ENCODE assay signal across 31 mouse cellular contexts in genomic region chr17:80977245-80977644, GRCm38 (mm10). TPM values are rescaled to one million over a fixed set of nuclear protein-coding genes. Genes with fewer than 3 reads are reported as not detected.
DNase-seq lines count a peak whose midpoint lies in the region; ATAC-seq and TF ChIP-seq lines count a peak whose summit lies in the region.
"Had no signal": no experiment of that assay in that cellular context is flagged by ENCODE, and none has a peak within 500 bp of the region (broad histone marks: within the 10 kb centered on the region; RNA-seq: fewer than 3 reads in every experiment).

No protein-coding gene starts in this region.

- ATAC-seq in kidney, embryonic 16.5 days (ENCODE audit: low FRiP score, low TSS enrichment), result peak; percentile 76; the same call in 1 of the 2 replicates
- ATAC-seq in liver, postnatal 0 days, result 0 out of 2 replicates have a peak, but pooled peaks have one; percentile 25
- no peak for ATAC-seq in hindbrain, postnatal 0 days
- ATAC-seq: forebrain, embryonic 16.5 days; midbrain, embryonic 13.5 days had no signal

- WGBS in kidney, embryonic 16.5 days, result 63% methylated on average over 5 of the region's 5 CpGs
- WGBS in liver, postnatal 0 days (ENCODE audit: insufficient replicate concordance), result 66% methylated on average over 5 of the region's 5 CpGs
- WGBS in large intestine, adult 2 months, result 38% methylated on average over 5 of the region's 5 CpGs
- 80% methylated on average over 5 of the region's 5 CpGs for WGBS in hindbrain, postnatal 0 days

- no peak for TF ChIP-seq CTCF in liver, postnatal 0 days (IDR thresholded peaks at IDR 0.05; ENCODE audit: low read depth)
- no peak for TF ChIP-seq CTCF in hindbrain, postnatal 0 days (IDR thresholded peaks at IDR 0.05; ENCODE audit: low read depth)

- H3K4me1 ChIP-seq in kidney, embryonic 16.5 days (ENCODE audit: insufficient read depth, low read length), result peaks cover 18% of the 10 kb centered on the region
- no peaks in the 10 kb centered on the region for H3K4me1 ChIP-seq in liver, postnatal 0 days (ENCODE audit: insufficient read depth)
- no peaks in the 10 kb centered on the region for H3K4me1 ChIP-seq in hindbrain, postnatal 0 days (ENCODE audit: insufficient read depth, low read length)

- H3K4me3 ChIP-seq in kidney, embryonic 16.5 days (ENCODE audit: low read length), result no peak overlapping the region
- peak overlapping the region; percentile 22; the same call in 1 of the 2 replicates for H3K4me3 ChIP-seq in liver, postnatal 0 days (ENCODE audit: low read depth, low read length)
- H3K4me3 ChIP-seq in hindbrain, postnatal 0 days (ENCODE audit: low read length), result no peak overlapping the region
- H3K4me3 ChIP-seq: erythroblast, embryonic 14.5 days; gastrocnemius, adult 2 months; heart, adult 2 months; heart, embryonic 12.5 days; hindbrain, embryonic 15.5 days; midbrain, embryonic 13.5 days; neural tube, embryonic 15.5 days had no signal

- TF ChIP-seq EP300 in liver, postnatal 0 days (IDR thresholded peaks at IDR 0.05; ENCODE audit: low read depth), result no peak

- peak overlapping the region; percentile 58; the same call in 1 of the 2 replicates for H3K27ac ChIP-seq in kidney, embryonic 16.5 days (ENCODE audit: low read length)
- H3K27ac ChIP-seq in liver, postnatal 0 days (ENCODE audit: low read depth), result no peak overlapping the region
- H3K27ac ChIP-seq in hindbrain, postnatal 0 days, result no peak overlapping the region
- H3K27ac ChIP-seq: gastrocnemius, adult 2 months; heart, adult 2 months; hindbrain, embryonic 15.5 days; macrophage; midbrain, embryonic 13.5 days; neural tube, embryonic 15.5 days had no signal

- intact Hi-C loops in heart, postnatal 36 days (cut with DNase I), result no loop called here

- H3K9me3 ChIP-seq in kidney, embryonic 16.5 days (ENCODE audit: low read length), result 0 out of 2 replicates have a peak, but pooled peaks cover 5% of the 10 kb centered on the region
- H3K9me3 ChIP-seq in liver, postnatal 0 days (ENCODE audit: low read length), result no peaks in the 10 kb centered on the region
- no peaks in the 10 kb centered on the region for H3K9me3 ChIP-seq in hindbrain, postnatal 0 days (ENCODE audit: low read length)
- H3K9me3 ChIP-seq: hindbrain, embryonic 15.5 days; midbrain, embryonic 13.5 days; neural tube, embryonic 15.5 days had no signal

- peak; percentile 55 for DNase-seq in heart, adult 11 months
- no peak for DNase-seq in heart, postnatal 36 days
- no peak for DNase-seq in kidney, adult 18-20 months
- DNase-seq in liver, postnatal 0 days, result no peak
- DNase-seq in liver, result no peak
- DNase-seq in large intestine, adult 2 months (ENCODE audit: low read depth, low spot score), result peak; percentile 32
- no peak for DNase-seq in hindbrain, postnatal 0 days (ENCODE audit: low spot score)
- DNase-seq: adrenal gland, adult 8-10 months; cerebellum, adult 2 months; cerebellum, postnatal 14 days; gastrocnemius, adult 2 months; gastrocnemius, postnatal 36 days; heart, adult 2 months; left cerebral cortex, postnatal 4 days; lung, adult 2 months; right cerebral cortex, postnatal 25 days; thymus, adult 18-20 months; thymus, postnatal 25 days had no signal

- H3K9ac ChIP-seq in kidney, embryonic 16.5 days (replicated peaks; ENCODE audit: low read length), result no peak overlapping the region
- H3K9ac ChIP-seq in liver, postnatal 0 days (replicated peaks), result no peak overlapping the region
- H3K9ac ChIP-seq in hindbrain, postnatal 0 days (replicated peaks; ENCODE audit: low read length), result no peak overlapping the region
- H3K9ac ChIP-seq: heart, embryonic 12.5 days; hindbrain, embryonic 15.5 days; neural tube, embryonic 15.5 days had no signal

- H3K36me3 ChIP-seq in kidney, embryonic 16.5 days (ENCODE audit: insufficient read depth, low read length), result no peaks in the 10 kb centered on the region
- no peaks in the 10 kb centered on the region for H3K36me3 ChIP-seq in liver, postnatal 0 days (replicated peaks; ENCODE audit: insufficient read depth, low read length)
- no peaks in the 10 kb centered on the region for H3K36me3 ChIP-seq in hindbrain, postnatal 0 days (ENCODE audit: insufficient read depth, low read length)
- H3K36me3 ChIP-seq: heart, embryonic 12.5 days; hindbrain, embryonic 15.5 days; midbrain, embryonic 13.5 days; neural tube, embryonic 15.5 days had no signal

- H3K27me3 ChIP-seq in kidney, embryonic 16.5 days (ENCODE audit: insufficient read depth, low read length), result no peaks in the 10 kb centered on the region
- H3K27me3 ChIP-seq in liver, postnatal 0 days (ENCODE audit: insufficient read depth, low read length), result no peaks in the 10 kb centered on the region
- H3K27me3 ChIP-seq in hindbrain, postnatal 0 days (ENCODE audit: insufficient read depth, low read length), result no peaks in the 10 kb centered on the region
- H3K27me3 ChIP-seq: CH12.LX; heart, embryonic 12.5 days; hindbrain, embryonic 15.5 days; midbrain, embryonic 13.5 days; neural tube, embryonic 15.5 days had no signal

- no peak overlapping the region for H3K4me2 ChIP-seq in kidney, embryonic 16.5 days (replicated peaks; ENCODE audit: low read depth, low read length)
- H3K4me2 ChIP-seq in liver, postnatal 0 days (ENCODE audit: low read depth, low read length), result peak overlapping the region; percentile 48
- H3K4me2 ChIP-seq in hindbrain, postnatal 0 days (ENCODE audit: low read depth, low read length), result no peak overlapping the region
- H3K4me2 ChIP-seq: heart, embryonic 12.5 days; hindbrain, embryonic 15.5 days; midbrain, embryonic 13.5 days; neural tube, embryonic 15.5 days had no signal

RNA-seq across cellular contexts. Expression of gene Tmem178, which starts 32.8 kb away (rescaled TPM):
- total RNA-seq in heart, postnatal 36 days (2021), result under 1 TPM; 0.19 to 0.58 TPM
- 16.8 and 17.8 TPM in 2 replicates for polyA plus RNA-seq in kidney, embryonic 16.5 days (2015; fragmentation: Nextera tagmentation; extraction: Ambion mirVana)
- polyA plus RNA-seq in liver, postnatal 0 days (2015; fragmentation: Nextera tagmentation; extraction: Ambion mirVana), result 0.24 and 0.38 TPM in 2 replicates
- 1.8 and 2.8 TPM in 2 replicates for polyA plus RNA-seq in large intestine, adult 2 months (2012; rRNA removed)
- 48.8 and 49.9 TPM in 2 replicates for total RNA-seq in hindbrain, postnatal 0 days (2014; rRNA removed)
- polyA plus RNA-seq in hindbrain, postnatal 0 days (2015; fragmentation: Nextera tagmentation; extraction: Ambion mirVana), result 36.9 and 37.4 TPM in 2 replicates
- total RNA-seq: CH12.LX; hematopoietic stem cell, adult 5-6 weeks; megakaryocyte-erythroid progenitor cell, adult 5-6 weeks; monocyte, adult 5-6 weeks had no signal
- polyA plus RNA-seq: C2C12; erythroblast, embryonic 14.5 days had no signal

Comparison
In these comparisons a context has a peak if more than half of its experiments do, and no peak if none do; other contexts are left out.
1. DNase-seq: peak in heart, adult 11 months (single experiment) and large intestine, adult 2 months (single experiment); none in heart, postnatal 36 days (0 of 2), kidney, adult 18-20 months (single experiment), liver, postnatal 0 days (single experiment), liver (single experiment) and hindbrain, postnatal 0 days (single experiment).